Mouse (Mus musculus) spleen, postnatal 14 days (tissue): Measurements from ENCODE around the gene Tbx6.

ENCODE experiments used
- DNase-seq, 2 experiments: peaks; one replicate each; pipeline ENCODE4 v3.0.0; 2021 to 2022; ENCODE audit warnings: low spot score in 2 of 2

Tbx6 gene

GRCm38 (mm10) chr7:126780971-126781635 lies at the start of gene Tbx6:
TSS of gene Tbx6 (plus strand) at chr7:126781483.
- DNase-seq: no peak

DNA sequence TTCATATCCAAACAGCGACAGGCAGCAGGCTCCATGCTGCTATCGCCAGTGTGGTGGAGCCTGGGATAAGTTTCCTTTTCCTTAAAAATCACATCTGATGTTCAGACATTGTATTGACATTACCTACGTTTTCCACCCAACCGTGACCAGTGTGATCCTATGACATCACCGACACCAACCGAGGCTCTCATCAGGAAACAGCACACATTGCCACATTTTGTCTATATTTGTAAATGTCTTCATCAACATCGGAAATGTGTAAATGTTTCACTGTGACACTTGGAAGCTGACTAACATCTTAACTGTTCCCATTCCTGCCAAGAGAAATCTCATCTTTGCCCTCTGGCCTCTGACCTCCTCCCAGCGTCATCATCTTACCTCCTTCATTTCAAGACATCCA lies 45.2 kb upstream of the Tbx6 start:
- no peak for DNase-seq

- DNase-seq: no peak
These were observed 41.7 kb upstream of the Tbx6 start for GRCm38 (mm10) chr7:126739551-126739950.

- no peak for DNase-seq
These were observed 41.0 kb upstream of the Tbx6 start for GRCm38 (mm10) chr7:126740132-126740735.

DNA sequence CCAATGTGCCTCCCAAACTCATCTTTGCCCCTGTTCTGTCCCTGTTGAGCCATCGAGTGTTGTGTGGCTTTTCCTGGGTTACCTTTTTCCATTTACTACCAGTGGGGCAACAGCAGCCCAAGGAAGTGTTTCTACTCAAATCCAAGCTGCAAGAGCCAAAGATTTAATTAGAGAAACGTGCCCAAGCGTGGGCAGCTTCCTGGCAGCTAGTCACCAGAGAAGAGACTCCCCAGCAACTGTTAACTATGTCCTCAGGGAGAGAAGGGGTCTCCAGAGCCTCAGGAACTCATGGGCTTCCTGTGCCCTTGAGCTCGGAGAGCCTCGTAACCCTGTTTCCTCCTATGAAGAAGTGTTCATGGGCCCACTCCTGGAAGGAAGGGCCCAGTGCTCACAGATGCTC lies 40.3 kb upstream of the Tbx6 start:
- no peak for DNase-seq

- DNase-seq: no peak
These were observed 39.8 kb upstream of the Tbx6 start for GRCm38 (mm10) chr7:126741452-126741851.

GRCm38 (mm10) chr7:126741964-126742482 lies 39.3 kb upstream of the Tbx6 start:
- no peak for DNase-seq

GRCm38 (mm10) chr7:126746066-126746465 lies 35.2 kb upstream of the Tbx6 start:
- DNase-seq: no peak

DNA sequence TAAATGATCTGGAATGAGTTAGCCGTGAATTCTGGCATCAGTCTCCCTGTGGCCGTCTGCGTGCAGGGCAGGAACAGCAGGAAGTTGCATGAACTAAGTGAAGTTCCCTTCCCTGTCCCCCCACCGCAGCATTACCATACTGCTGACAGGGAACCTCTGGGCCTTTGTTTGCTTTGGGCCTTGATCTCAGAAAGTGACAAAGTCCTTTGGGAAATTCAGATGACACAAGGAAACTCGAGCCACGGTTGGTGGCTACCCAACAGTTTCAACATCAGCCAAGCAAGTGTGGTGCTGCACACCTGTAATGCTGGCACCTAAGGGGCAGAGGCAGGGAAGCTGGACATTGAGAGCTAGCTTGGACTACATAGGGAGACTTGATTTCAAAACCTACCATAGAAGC lies 34.5 kb upstream of the Tbx6 start:
- DNase-seq: no peak

DNA sequence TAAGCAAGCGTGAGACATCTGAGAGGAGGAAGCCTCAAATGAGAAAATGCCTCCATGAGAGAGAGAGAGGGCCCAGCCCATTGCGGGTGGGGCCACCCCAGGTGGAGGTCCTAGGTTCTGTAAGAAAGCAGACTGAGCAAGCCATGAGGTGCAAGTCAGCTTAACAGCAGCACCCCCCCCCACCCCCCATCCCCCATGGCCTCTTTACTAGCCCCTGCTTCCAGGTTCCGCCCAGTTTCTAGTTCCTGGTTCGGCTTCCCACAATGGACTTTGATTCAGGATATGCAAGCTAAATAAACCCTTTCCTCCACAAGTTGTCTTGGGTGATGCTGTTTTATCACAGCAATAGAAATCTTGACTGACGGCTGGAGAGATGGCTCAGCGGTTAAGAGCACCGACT lies 32.5 kb upstream of the Tbx6 start:
- DNase-seq: no peak

DNA sequence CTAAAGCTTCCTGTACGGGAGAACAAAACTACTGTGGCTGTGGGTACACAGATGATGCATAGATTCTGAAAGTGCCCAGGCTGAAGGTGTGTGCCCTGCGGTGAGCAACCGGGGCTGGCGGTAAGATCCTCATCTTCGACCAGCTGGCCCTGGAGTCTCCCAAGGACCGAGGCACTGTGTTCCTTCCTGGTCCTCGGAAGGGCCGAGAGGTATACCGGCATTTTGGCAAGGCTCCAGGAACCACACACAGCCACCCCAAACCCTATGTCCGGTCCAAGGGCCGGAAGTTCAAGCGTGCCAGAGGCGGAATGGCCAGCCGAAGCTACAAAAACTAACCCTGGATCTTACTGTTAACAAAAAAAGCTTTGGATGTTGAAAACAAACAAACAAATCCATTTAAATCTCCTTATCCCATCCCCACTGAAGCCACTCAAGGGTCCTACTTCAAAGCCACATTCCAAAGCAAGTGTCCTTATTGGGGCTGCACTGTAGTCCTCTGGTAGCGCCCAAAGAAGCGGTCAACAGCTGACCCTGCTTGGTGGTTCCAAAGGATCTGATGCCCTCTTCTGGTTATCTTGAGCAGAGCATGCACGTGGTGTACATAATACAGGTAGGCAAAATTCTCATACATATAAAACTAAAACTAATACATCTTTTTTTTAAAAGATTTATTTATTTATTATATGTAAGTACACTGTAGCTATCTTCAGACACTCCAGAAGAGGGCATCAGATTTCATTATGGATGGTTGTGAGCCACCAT lies 31.5 kb upstream of the Tbx6 start:
- no peak for DNase-seq

DNA sequence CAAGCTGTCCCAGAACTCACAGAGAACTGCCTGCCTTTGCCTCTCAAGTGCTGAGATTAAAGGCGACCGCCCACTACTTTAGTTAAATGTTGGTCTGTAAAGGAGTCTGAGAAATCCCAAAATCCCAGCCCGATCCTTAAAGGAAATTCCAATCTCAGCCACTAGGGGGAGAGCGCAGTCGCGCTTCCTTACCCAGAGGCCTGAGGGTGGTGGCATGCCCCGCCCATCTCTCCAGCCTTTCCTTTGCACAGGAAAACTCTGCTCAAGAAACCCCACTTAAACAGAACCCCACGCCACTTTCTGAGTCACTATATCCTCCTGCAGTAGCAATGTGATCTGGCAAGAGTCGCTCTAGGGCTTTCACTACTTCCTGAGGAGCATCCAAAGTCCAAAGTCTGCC lies 26.4 kb upstream of the Tbx6 start:
- peak in 1 of 2 experiments; percentile 58 for DNase-seq

GRCm38 (mm10) chr7:126758539-126758938 lies 22.7 kb upstream of the Tbx6 start:
- no peak for DNase-seq

- DNase-seq: peak; percentile 80 to 88
These were observed 22.1 kb upstream of the Tbx6 start, which contains the start of gene Mapk3 for GRCm38 (mm10) chr7:126759050-126759671. TSS of gene Mapk3 (plus strand) at chr7:126759601.

- no peak for DNase-seq
These were observed 21.5 kb upstream of the Tbx6 start for GRCm38 (mm10) chr7:126759672-126760390.

- no peak for DNase-seq
These were observed 20.9 kb upstream of the Tbx6 start for GRCm38 (mm10) chr7:126760391-126760802.

DNA sequence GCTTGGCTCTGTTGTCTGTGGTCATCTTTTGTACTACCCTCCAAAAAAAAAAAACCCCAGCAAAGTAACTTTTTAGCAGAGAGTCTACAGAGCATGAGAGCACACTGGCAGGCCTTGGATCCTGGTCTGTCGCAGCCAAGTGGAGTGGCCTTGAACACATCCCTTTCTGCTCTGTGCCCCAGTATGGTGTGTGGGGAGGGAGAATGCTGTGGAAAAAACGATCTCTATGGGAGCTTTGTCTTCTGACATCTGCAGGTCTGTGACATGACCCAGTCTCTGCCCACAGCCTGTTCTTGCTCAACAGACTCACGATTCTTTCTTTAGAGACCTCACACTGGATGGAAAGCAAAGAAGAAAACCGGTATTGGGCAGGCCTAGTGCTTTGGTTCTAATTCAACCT lies 20.3 kb upstream of the Tbx6 start:
- no peak for DNase-seq

DNA sequence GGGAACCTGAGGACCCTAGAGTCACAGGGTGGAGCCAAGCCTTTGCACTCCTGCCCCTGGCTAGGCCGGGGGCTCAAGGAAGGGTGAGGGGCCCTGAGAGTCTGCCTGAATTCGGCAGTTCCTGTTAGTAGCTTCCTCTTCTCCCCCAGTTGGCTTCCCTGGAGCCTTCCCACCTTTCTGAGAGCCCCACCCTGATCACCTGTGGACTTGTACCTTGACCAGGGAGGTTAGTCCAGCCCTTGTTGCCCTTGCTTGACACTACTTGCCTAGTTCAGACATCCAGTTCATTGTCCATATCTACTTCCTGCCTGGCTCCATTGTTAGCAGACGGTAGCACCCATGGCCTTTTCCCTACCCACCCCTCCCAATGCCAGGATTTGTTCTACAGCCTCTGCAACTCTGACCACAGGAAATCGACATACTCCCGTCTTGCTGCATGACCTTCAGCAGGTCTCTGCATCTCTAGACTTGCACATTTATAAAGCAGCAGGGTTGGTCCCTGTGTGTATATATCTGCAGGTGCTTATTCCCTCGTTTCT lies 19.7 kb upstream of the Tbx6 start:
- no peak for DNase-seq

DNA sequence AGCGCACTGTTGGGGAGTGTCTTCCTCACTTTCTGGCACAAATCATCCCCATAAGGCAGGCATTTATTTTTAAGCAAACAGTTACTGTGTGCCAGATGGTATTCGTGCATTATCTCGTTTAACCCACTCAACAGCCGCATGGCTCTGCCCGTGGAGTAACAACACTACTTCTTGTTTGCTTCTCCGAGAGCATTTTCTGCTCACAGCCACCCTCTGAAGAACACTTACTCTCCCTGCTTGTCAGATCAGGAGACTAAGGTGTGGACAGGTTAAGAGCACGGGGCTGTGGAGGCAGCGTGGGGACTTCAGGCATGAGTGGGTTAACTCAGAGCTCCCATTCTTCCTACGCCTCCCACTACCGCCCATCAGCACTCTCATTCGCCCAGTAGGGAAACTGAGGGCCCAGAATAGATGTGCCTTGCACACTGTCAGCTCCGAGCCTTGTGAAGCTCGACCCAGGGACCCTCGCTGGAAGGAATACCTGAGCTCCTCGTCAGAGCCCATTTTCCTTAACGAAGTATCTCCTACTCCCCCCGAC lies 18.7 kb upstream of the Tbx6 start:
- no peak for DNase-seq

DNA sequence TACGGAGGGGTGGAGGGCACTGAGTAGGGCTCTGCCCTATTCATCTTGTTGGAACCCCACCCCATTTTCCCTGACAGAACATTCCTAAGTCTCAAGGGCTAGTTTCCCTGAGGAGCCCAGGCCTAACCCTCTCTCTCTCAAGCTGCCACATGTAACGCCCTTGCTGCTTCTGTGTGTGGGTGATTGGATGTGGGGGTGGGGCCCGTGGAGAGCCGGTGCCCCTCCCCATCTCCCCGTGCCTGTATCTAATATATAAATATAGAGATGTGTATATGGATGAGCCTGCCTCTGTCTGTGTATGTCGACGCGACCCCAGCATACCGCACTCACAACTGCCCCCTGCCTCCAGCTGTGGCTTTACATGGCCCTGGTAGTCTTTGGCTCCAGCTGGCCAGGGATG lies 15.7 kb upstream of the Tbx6 start:
- DNase-seq: no peak

GRCm38 (mm10) chr7:126766201-126766600 lies 15.1 kb upstream of the Tbx6 start, which contains the start of gene Gdpd3:
TSS of gene Gdpd3 (plus strand) at chr7:126766334.
- DNase-seq: peak; percentile 46 to 59
